Mouse (Mus musculus) neural tube, embryonic 11.5 days (tissue): Measurements from ENCODE around the gene Ipo8. TPM values are rescaled to one million over a fixed set of nuclear protein-coding genes. Genes with fewer than 3 reads are reported as not detected.

Source experiments
- ATAC-seq: fragments of 200-750 bp; cut with Nextera tagmentation; 2 replicates; pipeline ENCODE4 v1.8.0; 2017; ENCODE audit warnings: moderate number of reproducible peaks, mild to moderate bottlenecking, moderate TSS enrichment, moderate library complexity; ENCODE audit not compliant: insufficient read depth, low FRiP score, low TSS enrichment
- DNase-seq: peaks from one replicate; pipeline ENCODE4 v3.0.0-alpha.2; 2015; ENCODE audit warnings: low spot score
- H3K27ac ChIP-seq: fragments of 300-500 bp; sonication (generic); 2 replicates; pipeline ENCODE4 v1.5.1; 2014; ENCODE audit warnings: low read depth, mild to moderate bottlenecking, low read length
- H3K27me3 ChIP-seq: fragments of 300-500 bp; sonication (generic); 2 replicates; pipeline ENCODE4 v1.6.1; 2014; ENCODE audit warnings: mild to moderate bottlenecking, low read length, mixed read lengths; ENCODE audit not compliant: control insufficient read depth, insufficient read depth
- H3K36me3 ChIP-seq: fragments of 300-500 bp; sonication (generic); 2 replicates; pipeline ENCODE4 v1.6.1; 2014; ENCODE audit warnings: mild to moderate bottlenecking, low read length, moderate library complexity, mixed read lengths; ENCODE audit not compliant: control insufficient read depth, insufficient read depth
- H3K4me1 ChIP-seq: fragments of 300-500 bp; sonication (generic); 2 replicates; pipeline ENCODE4 v1.6.1; 2014; ENCODE audit warnings: low read length, mixed read lengths; ENCODE audit not compliant: control insufficient read depth, insufficient read depth
- H3K4me2 ChIP-seq: fragments of 300-500 bp; sonication (generic); 2 replicates; pipeline ENCODE4 v1.6.1; 2014; ENCODE audit warnings: low read depth, mild to moderate bottlenecking, moderate library complexity
- H3K4me3 ChIP-seq: fragments of 300-500 bp; sonication (generic); 2 replicates; pipeline ENCODE4 v1.5.1; 2014; ENCODE audit warnings: low read depth, low read length
- H3K9ac ChIP-seq: fragments of 300-500 bp; sonication (generic); 2 replicates; pipeline ENCODE4 v1.6.1; 2014; ENCODE audit warnings: mild to moderate bottlenecking, low read length
- H3K9me3 ChIP-seq: fragments of 300-500 bp; sonication (generic); 2 replicates; pipeline ENCODE4 v1.6.1; 2016; ENCODE audit warnings: low read length; ENCODE audit not compliant: control insufficient read depth
- WGBS: fragments of 180-500 bp; shearing (Covaris S2); extraction: QIAGEN DNeasy Blood & Tissue Kit; methylation state at CpG from one replicate; pipeline ENCODE4 v1.1.7; 2014; 5-methylcytosine and 5-hydroxymethylcytosine counted together
- polyA plus RNA-seq: library from polyadenylated mRNA; unstranded; fragments of >200 nt; fragmentation: Nextera tagmentation; extraction: Ambion mirVana; gene quantifications from 2 replicates; pipeline ENCODE4 v1.2.1, GENCODE M21; 2014

Gene Ipo8
- polyA plus RNA-seq, 1 experiment from 2014 or later = 28.1 TPM

GRCm38 (mm10) chr6:148736390-148736789 is 94.9 kb downstream of the Ipo8 start:
- 84% methylated on average over 1 of the region's 1 CpGs for WGBS
- no peak overlapping the region for H3K27ac ChIP-seq

GRCm38 (mm10) chr6:148734012-148734411 is 97.3 kb downstream of the Ipo8 start:
- no peaks in the 10 kb centered on the region for H3K36me3 ChIP-seq
- ATAC-seq (no peak), DNase-seq (no peak)
- H3K4me2 ChIP-seq = no peak overlapping the region
- no peak overlapping the region for H3K9ac ChIP-seq
- H3K27ac ChIP-seq = no peak overlapping the region
- no peaks in the 10 kb centered on the region for H3K27me3 ChIP-seq
- H3K4me1 ChIP-seq = no peaks in the 10 kb centered on the region
- WGBS = 95% methylated on average over 20 of the region's 20 CpGs
- no peaks in the 10 kb centered on the region for H3K9me3 ChIP-seq
- H3K4me3 ChIP-seq = no peak overlapping the region

More at GRCm38 (mm10) chr6:148736390-148736789, 94.9 kb downstream of the Ipo8 start:
- Histone ChIP-seq H3K27me3 (no peaks in the 10 kb centered on the region), H3K4me3 (no peak overlapping the region), H3K9me3 (no peaks in the 10 kb centered on the region), H3K36me3 (no peaks in the 10 kb centered on the region), H3K9ac (no peak overlapping the region), H3K4me1 (no peaks in the 10 kb centered on the region), H3K4me2 (no peak overlapping the region)
- ATAC-seq (no peak), DNase-seq (no peak)

- H3K27me3 ChIP-seq = no peaks in the 10 kb centered on the region
These were observed 98.3 kb downstream of the Ipo8 start for GRCm38 (mm10) chr6:148732920-148733319.

GRCm38 (mm10) chr6:148728571-148728970 is 102.7 kb downstream of the Ipo8 start:
- H3K4me1 ChIP-seq = no peaks in the 10 kb centered on the region
- H3K27me3 ChIP-seq = no peaks in the 10 kb centered on the region
- 66% methylated on average over 3 of the region's 3 CpGs for WGBS
- H3K4me3 ChIP-seq = no peak overlapping the region
- no peak overlapping the region for H3K27ac ChIP-seq
- no peak overlapping the region for H3K9ac ChIP-seq
- no peak for ATAC-seq
- no peak overlapping the region for H3K4me2 ChIP-seq
- DNase-seq = no peak
- H3K36me3 ChIP-seq = no peaks in the 10 kb centered on the region
- H3K9me3 ChIP-seq = no peaks in the 10 kb centered on the region

More at GRCm38 (mm10) chr6:148732920-148733319, 98.3 kb downstream of the Ipo8 start:
- H3K36me3 ChIP-seq = no peaks in the 10 kb centered on the region
- H3K4me1 ChIP-seq = no peaks in the 10 kb centered on the region
- H3K9me3 ChIP-seq = no peaks in the 10 kb centered on the region
- H3K27ac ChIP-seq = no peak overlapping the region
- no peak for ATAC-seq
- H3K9ac ChIP-seq = no peak overlapping the region
- no peak overlapping the region for H3K4me2 ChIP-seq
- H3K4me3 ChIP-seq = no peak overlapping the region
- DNase-seq = no peak
- 88% methylated on average over 1 of the region's 1 CpGs for WGBS

- Histone ChIP-seq H3K4me2 (no peak overlapping the region), H3K27ac (no peak overlapping the region), H3K9me3 (no peaks in the 10 kb centered on the region), H3K9ac (no peak overlapping the region), H3K36me3 (no peaks in the 10 kb centered on the region), H3K4me3 (no peak overlapping the region), H3K4me1 (no peaks in the 10 kb centered on the region), H3K27me3 (no peaks in the 10 kb centered on the region)
- no peak; the same call in 1 of the 2 replicates for ATAC-seq
- 60% methylated on average over 6 of the region's 6 CpGs for WGBS
- DNase-seq = no peak
These were observed 103.3 kb downstream of the Ipo8 start for GRCm38 (mm10) chr6:148727871-148728524.

GRCm38 (mm10) chr6:148724453-148724852 is 106.8 kb downstream of the Ipo8 start:
- no peak overlapping the region for H3K4me3 ChIP-seq
- ATAC-seq (no peak), DNase-seq (no peak)
- no peaks in the 10 kb centered on the region for H3K4me1 ChIP-seq
- H3K36me3 ChIP-seq = no peaks in the 10 kb centered on the region
- no peak overlapping the region for H3K4me2 ChIP-seq
- 37% methylated on average over 3 of the region's 3 CpGs for WGBS
- no peak overlapping the region for H3K27ac ChIP-seq
- no peaks in the 10 kb centered on the region for H3K27me3 ChIP-seq
- no peaks in the 10 kb centered on the region for H3K9me3 ChIP-seq
- no peak overlapping the region for H3K9ac ChIP-seq

Other genes starting within 250 kb of the Ipo8 start
- 8.6 and 11.9 TPM in 2 replicates for gene Caprin2, start 64.8 kb upstream of the Ipo8 start, polyA plus RNA-seq
- 258 and 270 TPM in 2 replicates for gene Sinhcaf, start 115.0 kb upstream of the Ipo8 start, polyA plus RNA-seq